Mouse (Mus musculus): Measurements from ENCODE around the gene Ctrb1. TPM values are rescaled to one million over a fixed set of nuclear protein-coding genes. Genes with fewer than 3 reads are reported as not detected.

The Ctrb1 gene
- polyA plus RNA-seq, 1 experiment from 2014 or later, result 0.13 TPM

DNA sequence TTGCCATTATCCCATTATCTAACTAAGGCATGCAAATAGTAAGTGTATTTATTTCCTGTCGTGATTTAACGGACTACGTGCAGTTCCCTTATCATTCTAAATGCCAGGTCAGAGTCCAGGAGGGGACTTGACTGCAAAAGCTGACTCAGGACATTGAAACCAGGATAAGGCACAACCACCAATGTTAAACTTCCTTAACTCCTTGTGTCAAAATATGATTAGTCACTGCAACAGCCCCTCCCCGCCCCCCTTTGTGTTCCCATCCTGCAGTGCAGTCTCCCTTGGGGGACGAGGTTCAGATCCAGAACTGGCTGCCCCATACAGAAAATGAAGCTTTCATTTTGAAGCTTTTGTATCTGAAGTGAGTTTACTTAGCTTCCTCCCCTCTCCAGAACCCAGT is 48.3 kb downstream of the Ctrb1 start:
- Histone ChIP-seq H3K4me1 (ENCODE audit: insufficient read depth) (peaks cover 15% of the 10 kb centered on the region), H3K9ac (replicated peaks) (peak overlapping the region; percentile 95), H3K27ac (ENCODE audit: low read depth) (peak overlapping the region; percentile 99), H3K4me2 (ENCODE audit: low read depth, low read length) (peak overlapping the region; percentile 97), H3K36me3 (replicated peaks; ENCODE audit: insufficient read depth, low read length) (no peaks in the 10 kb centered on the region), H3K27me3 (ENCODE audit: insufficient read depth, low read length) (no peaks in the 10 kb centered on the region), H3K9me3 (ENCODE audit: low read length) (no peaks in the 10 kb centered on the region), H3K4me3 (ENCODE audit: low read depth, low read length) (peak overlapping the region; percentile 85)
- peak; percentile 46 for DNase-seq
- 4% methylated on average over 5 of the region's 5 CpGs for WGBS (ENCODE audit: insufficient replicate concordance)
- TF ChIP-seq CTCF (IDR thresholded peaks at IDR 0.05; ENCODE audit: low read depth) (no peak), EP300 (IDR thresholded peaks at IDR 0.05; ENCODE audit: low read depth) (peak; percentile 83)
- ATAC-seq, result no peak

DNA sequence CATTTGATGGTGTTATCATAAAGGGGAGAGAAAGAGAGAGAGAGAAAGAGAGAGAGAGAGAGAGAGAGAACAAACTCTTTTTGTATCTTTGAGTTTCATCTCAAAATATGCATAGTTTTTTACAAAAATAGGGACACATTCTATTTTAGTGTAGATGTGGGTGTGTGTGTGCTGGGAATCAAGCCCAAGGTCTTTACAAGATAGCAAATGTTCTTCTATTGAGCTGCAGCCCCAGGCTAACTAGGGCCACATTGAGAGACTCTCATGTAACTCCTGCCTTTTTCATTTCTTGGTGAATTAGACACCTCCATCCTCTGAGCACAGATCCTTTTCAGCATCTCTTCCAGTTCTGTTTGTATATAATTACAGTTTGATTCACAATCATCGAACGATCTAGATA is 49.7 kb downstream of the Ctrb1 start:
- no peak overlapping the region for H3K27ac ChIP-seq (ENCODE audit: low read depth)
- WGBS (ENCODE audit: insufficient replicate concordance), result 93% methylated on average over 2 of the region's 2 CpGs
- H3K4me3 ChIP-seq (ENCODE audit: low read depth, low read length), result no peak overlapping the region
- DNase-seq, result no peak
- H3K4me2 ChIP-seq (ENCODE audit: low read depth, low read length), result no peak overlapping the region
- no peak overlapping the region for H3K9ac ChIP-seq (replicated peaks)
- no peaks in the 10 kb centered on the region for H3K9me3 ChIP-seq (ENCODE audit: low read length)
- H3K27me3 ChIP-seq (ENCODE audit: insufficient read depth, low read length), result no peaks in the 10 kb centered on the region
- no peaks in the 10 kb centered on the region for H3K36me3 ChIP-seq (replicated peaks; ENCODE audit: insufficient read depth, low read length)
- peaks cover 12% of the 10 kb centered on the region for H3K4me1 ChIP-seq (ENCODE audit: insufficient read depth)
- TF ChIP-seq CTCF (IDR thresholded peaks at IDR 0.05; ENCODE audit: low read depth) (no peak), EP300 (IDR thresholded peaks at IDR 0.05; ENCODE audit: low read depth) (no peak)
- ATAC-seq, result no peak

DNA sequence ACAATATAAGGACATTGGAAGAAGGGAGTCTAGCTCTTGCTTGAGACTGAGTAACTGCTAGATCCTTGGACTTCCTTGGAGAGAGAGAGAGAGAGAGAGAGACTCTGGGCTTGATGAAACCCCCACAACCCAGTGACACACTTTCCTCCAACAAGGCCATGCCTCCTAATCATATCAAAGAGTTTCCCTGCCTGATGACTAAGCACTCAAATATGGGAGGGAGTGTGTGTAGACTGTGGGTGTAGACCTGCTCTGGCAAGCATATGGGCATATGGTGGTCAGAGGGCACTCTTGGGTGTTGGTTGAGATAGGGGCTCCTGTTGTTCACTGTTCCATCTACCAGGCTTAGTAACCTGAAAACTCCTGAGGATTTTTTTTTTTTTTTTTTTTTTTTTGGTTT is 52.7 kb downstream of the Ctrb1 start:
- Histone ChIP-seq H3K27ac (ENCODE audit: low read depth) (no peak overlapping the region), H3K27me3 (ENCODE audit: insufficient read depth, low read length) (no peaks in the 10 kb centered on the region), H3K36me3 (replicated peaks; ENCODE audit: insufficient read depth, low read length) (no peaks in the 10 kb centered on the region), H3K9ac (replicated peaks) (no peak overlapping the region), H3K4me3 (ENCODE audit: low read depth, low read length) (no peak overlapping the region), H3K4me1 (ENCODE audit: insufficient read depth) (peaks cover 9% of the 10 kb centered on the region), H3K4me2 (ENCODE audit: low read depth, low read length) (no peak overlapping the region), H3K9me3 (ENCODE audit: low read length) (peaks cover 3% of the 10 kb centered on the region; the same call in 1 of the 2 replicates)
- no peak for DNase-seq
- TF ChIP-seq EP300 (IDR thresholded peaks at IDR 0.05; ENCODE audit: low read depth), result no peak
- TF ChIP-seq CTCF (IDR thresholded peaks at IDR 0.05; ENCODE audit: low read depth), result no peak
- no peak for ATAC-seq

Small RNA genes lying within 50 kb of the gene (microRNA-seq; reads per million reads assigned to microRNA genes)
- not detected for gene Mir7076

Other genes starting within 250 kb of the Ctrb1 start
- gene Wdr59, start 168.9 kb downstream of the Ctrb1 start, polyA plus RNA-seq (2015; fragmentation: Nextera tagmentation; extraction: Ambion mirVana), result 0.77 and 0.92 TPM in 2 replicates
- gene Znrf1, start 154.9 kb downstream of the Ctrb1 start, polyA plus RNA-seq (2015; fragmentation: Nextera tagmentation; extraction: Ambion mirVana), result 6.3 and 7.2 TPM in 2 replicates
- 0.85 and 1.1 TPM in 2 replicates for gene Ldhd, start 60.6 kb downstream of the Ctrb1 start, polyA plus RNA-seq (2015; fragmentation: Nextera tagmentation; extraction: Ambion mirVana)
- gene Zfp1, start 47.6 kb downstream of the Ctrb1 start, polyA plus RNA-seq (2015; fragmentation: Nextera tagmentation; extraction: Ambion mirVana), result 3.8 and 4.0 TPM in 2 replicates
- gene Bcar1, start 52.8 kb upstream of the Ctrb1 start, polyA plus RNA-seq (2015; fragmentation: Nextera tagmentation; extraction: Ambion mirVana), result 9.9 and 11.6 TPM in 2 replicates
- 48.9 and 51.3 TPM in 2 replicates for gene Cfdp1, start 163.3 kb upstream of the Ctrb1 start, polyA plus RNA-seq (2015; fragmentation: Nextera tagmentation; extraction: Ambion mirVana)
- gene Tmem170, start 185.7 kb upstream of the Ctrb1 start, polyA plus RNA-seq (2015; fragmentation: Nextera tagmentation; extraction: Ambion mirVana), result 4.9 TPM in 2 replicates
- gene Chst5, start 219.4 kb upstream of the Ctrb1 start, polyA plus RNA-seq (2015; fragmentation: Nextera tagmentation; extraction: Ambion mirVana), result not detected in 2 replicates
- gene Tmem231, start 242.9 kb upstream of the Ctrb1 start, polyA plus RNA-seq (2015; fragmentation: Nextera tagmentation; extraction: Ambion mirVana), result 0.56 and 1.0 TPM in 2 replicates
- gene Gabarapl2, start 249.7 kb upstream of the Ctrb1 start, polyA plus RNA-seq (2015; fragmentation: Nextera tagmentation; extraction: Ambion mirVana), result 162 and 173 TPM in 2 replicates

Data from liver, postnatal 0 days (tissue).